Mouse (Mus musculus) embryonic fibroblast, embryonic 13.5 days (primary cell): ENCODE results near the gene Ncam1.

Experiments
- CTCF ChIP-seq: IDR thresholded peaks from 2 replicates; pipeline ENCODE4 v1.5.1; 2011; ENCODE audit warnings: mild to moderate bottlenecking, control low read depth, low read length, moderate library complexity, borderline replicate concordance; ENCODE audit not compliant: insufficient read depth
- POLR2A ChIP-seq: IDR thresholded peaks from 2 replicates; pipeline ENCODE4 v1.6.1; 2011; ENCODE audit warnings: low read depth, mild to moderate bottlenecking, control low read depth, low read length, moderate library complexity

- TF ChIP-seq CTCF = no peak
- no peak for TF ChIP-seq POLR2A
Measured at GRCm38 (mm10) chr9:49490609-49491008, 308.1 kb downstream of the Ncam1 start.
